ENCODE assay signal across 8 mouse cellular contexts in the genomic region with DNA sequence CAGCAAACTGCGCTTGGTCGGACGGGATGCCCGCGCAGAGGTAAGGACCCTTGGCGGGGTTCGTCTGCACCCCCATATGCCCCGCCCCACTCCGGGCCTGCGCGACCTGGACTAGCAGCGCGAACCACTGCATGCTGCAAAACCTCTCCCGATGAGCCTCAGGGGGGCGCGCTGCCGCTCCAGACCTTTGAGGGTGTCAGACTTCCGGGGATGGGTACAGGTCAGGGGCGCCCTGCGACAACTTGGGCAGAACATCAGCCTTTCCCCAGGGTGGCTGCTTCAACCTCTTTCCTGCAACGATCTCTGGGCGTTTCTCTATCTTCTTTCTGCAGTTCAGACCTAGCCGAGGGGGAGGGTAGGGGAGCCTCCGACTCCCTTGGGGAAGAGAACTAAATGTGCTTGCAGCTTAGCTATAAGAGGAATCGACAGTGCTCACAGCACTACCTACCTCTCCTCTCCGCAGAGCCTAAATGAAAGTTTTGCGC.
DNase-seq lines count a peak whose midpoint lies in the region; ATAC-seq lines count a peak whose summit lies in the region.

No protein-coding gene starts in this region.

- H3K36me3 ChIP-seq in heart, embryonic 14.5 days (ENCODE audit: control insufficient read depth, insufficient read depth, low read length): no peaks in the 10 kb centered on the region
- H3K36me3 ChIP-seq in embryonic facial prominence, embryonic 15.5 days: no peaks in the 10 kb centered on the region
- H3K36me3 ChIP-seq in neural tube, embryonic 11.5 days (ENCODE audit: control insufficient read depth, insufficient read depth, low read length): peaks cover 2% of the 10 kb centered on the region; the same call in 1 of the 2 replicates

- no peak overlapping the region for H3K27ac ChIP-seq in heart, embryonic 14.5 days (replicated peaks in 1 of 2; ENCODE audit: control insufficient read depth in 1 of 2, insufficient read depth in 1 of 2, low read depth in 2 of 2, low read length in 2 of 2)
- no peak overlapping the region for H3K27ac ChIP-seq in embryonic facial prominence, embryonic 15.5 days (replicated peaks)
- peak overlapping the region; percentile 99 for H3K27ac ChIP-seq in neural tube, embryonic 11.5 days (ENCODE audit: low read depth, low read length)

- WGBS in heart, embryonic 14.5 days: 2% methylated on average over 27 of the region's 27 CpGs
- under 1% methylated on average over 27 of the region's 27 CpGs for WGBS in embryonic facial prominence, embryonic 15.5 days
- 0% methylated on average over 27 of the region's 27 CpGs for WGBS in neural tube, embryonic 11.5 days

- no peaks in the 10 kb centered on the region for H3K9me3 ChIP-seq in heart, embryonic 14.5 days (ENCODE audit: control insufficient read depth, low read length)
- no peaks in the 10 kb centered on the region for H3K9me3 ChIP-seq in embryonic facial prominence, embryonic 15.5 days (replicated peaks)
- H3K9me3 ChIP-seq in neural tube, embryonic 11.5 days (ENCODE audit: control insufficient read depth, low read length): no peaks in the 10 kb centered on the region

- peak overlapping the region; percentile 51 for H3K4me2 ChIP-seq in heart, embryonic 14.5 days (ENCODE audit: low read length)
- peak overlapping the region; percentile 76 for H3K4me2 ChIP-seq in embryonic facial prominence, embryonic 15.5 days (replicated peaks)
- H3K4me2 ChIP-seq in neural tube, embryonic 11.5 days (ENCODE audit: low read depth): peak overlapping the region; percentile 63

- H3K4me3 ChIP-seq in heart, embryonic 14.5 days (ENCODE audit: control insufficient read depth in 1 of 2, insufficient read depth in 1 of 2, low read depth in 1 of 2, low read length in 2 of 2): peak overlapping the region in 1 of 2 experiments; percentile 30; a peak in 3 of 4 replicates
- peak overlapping the region; percentile 42 for H3K4me3 ChIP-seq in embryonic facial prominence, embryonic 15.5 days (replicated peaks)
- peak overlapping the region; percentile 38 for H3K4me3 ChIP-seq in neural tube, embryonic 11.5 days (ENCODE audit: low read depth, low read length)

- H3K27me3 ChIP-seq in heart, embryonic 14.5 days (ENCODE audit: control insufficient read depth, insufficient read depth, low read length): peaks cover 98% of the 10 kb centered on the region
- peaks cover 97% of the 10 kb centered on the region for H3K27me3 ChIP-seq in embryonic facial prominence, embryonic 15.5 days
- H3K27me3 ChIP-seq in neural tube, embryonic 11.5 days (ENCODE audit: control insufficient read depth, insufficient read depth, low read length): peaks cover 70% of the 10 kb centered on the region

- no peak for DNase-seq in heart, postnatal 4 days
- DNase-seq in Muller cell, postnatal 12 days (ENCODE audit: inconsistent ontology term): peak; percentile 21
- peak; percentile 78 for DNase-seq in layer of hippocampus, postnatal 14 days (ENCODE audit: low spot score in 2 of 2)
- no peak for DNase-seq in neural tube, embryonic 11.5 days (ENCODE audit: low spot score)

- no peak for ATAC-seq in heart, embryonic 14.5 days (ENCODE audit: insufficient number of reproducible peaks, insufficient read depth, low FRiP score, low read depth)
- ATAC-seq in embryonic facial prominence, embryonic 15.5 days (ENCODE audit: insufficient number of reproducible peaks, low FRiP score, low TSS enrichment, low read depth): peak; percentile 12; the same call in 1 of the 2 replicates
- ATAC-seq in neural tube, embryonic 11.5 days (ENCODE audit: insufficient read depth, low FRiP score, low TSS enrichment): peak; percentile 72
- no peak for ATAC-seq in inflammation-experienced regulatory T-cells, adult 6 months
- ATAC-seq in megakaryocyte-erythroid progenitor cell, adult 5-6 weeks (replicated peaks; ENCODE audit: low FRiP score, low TSS enrichment, poor library complexity, severe bottlenecking): no peak

- H3K4me1 ChIP-seq in heart, embryonic 14.5 days (ENCODE audit: control insufficient read depth in 2 of 2, insufficient read depth in 2 of 2, low read length in 2 of 2): peaks cover 4 to 11% of the 10 kb centered on the region in 2 experiments
- H3K4me1 ChIP-seq in embryonic facial prominence, embryonic 15.5 days: peaks cover 22% of the 10 kb centered on the region
- H3K4me1 ChIP-seq in neural tube, embryonic 11.5 days (ENCODE audit: control insufficient read depth, insufficient read depth, low read length): peaks cover 31% of the 10 kb centered on the region

- H3K9ac ChIP-seq in heart, embryonic 14.5 days (ENCODE audit: low read length): no peak overlapping the region
- no peak overlapping the region for H3K9ac ChIP-seq in embryonic facial prominence, embryonic 15.5 days
- H3K9ac ChIP-seq in neural tube, embryonic 11.5 days (ENCODE audit: low read length): peak overlapping the region; percentile 79

Comparison
In these comparisons a context has a peak if more than half of its experiments do, and no peak if none do; other contexts are left out.
1. ATAC-seq: peak in embryonic facial prominence, embryonic 15.5 days (single experiment) and neural tube, embryonic 11.5 days (single experiment); none in heart, embryonic 14.5 days (single experiment), inflammation-experienced regulatory T-cells, adult 6 months (single experiment) and megakaryocyte-erythroid progenitor cell, adult 5-6 weeks (single experiment).
2. DNase-seq: peak in Muller cell, postnatal 12 days (single experiment) and layer of hippocampus, postnatal 14 days (2 of 2); none in heart, postnatal 4 days (single experiment) and neural tube, embryonic 11.5 days (single experiment).
3. Peak in every context shown above with its lines, with median percentiles within 50 percentile points of each other: H3K4me2 ChIP-seq.